Mouse (Mus musculus) liver, embryonic 14.5 days (tissue): Measurements from ENCODE around the gene Socs1. TPM values are rescaled to one million over a fixed set of nuclear protein-coding genes. Genes with fewer than 3 reads are reported as not detected.

Experiments
- ATAC-seq: fragments of 200-750 bp; cut with Nextera tagmentation; 2 replicates; pipeline ENCODE4 v1.8.0; 2017; ENCODE audit warnings: moderate number of reproducible peaks, mild to moderate bottlenecking, moderate library complexity; ENCODE audit not compliant: insufficient read depth
- DNase-seq, 3 experiments: peaks; one replicate each; pipeline ENCODE4 v3.0.0-alpha.2; 2012 to 2013; ENCODE audit warnings: low read depth in 3 of 3, low spot score in 3 of 3
- H3K27ac ChIP-seq: fragments of 300-500 bp; sonication (generic); 2 replicates; pipeline ENCODE4 v1.5.1; 2014; ENCODE audit warnings: moderate library complexity, mild to moderate bottlenecking, control low read depth, inconsistent platforms
- H3K27me3 ChIP-seq: fragments of 300-500 bp; sonication (generic); 2 replicates; pipeline ENCODE4 v1.6.1; 2014; ENCODE audit warnings: mild to moderate bottlenecking, low read length, moderate library complexity; ENCODE audit not compliant: control insufficient read depth, insufficient read depth
- H3K36me3 ChIP-seq: fragments of 300-500 bp; sonication (generic); replicated peaks from 2 replicates; pipeline ENCODE4 v1.6.1; 2014; ENCODE audit warnings: low read depth; ENCODE audit not compliant: control insufficient read depth, insufficient read depth
- H3K4me1 ChIP-seq, 2 experiments: fragments of 200-500 bp in 1 of 2; fragments of 300-500 bp in 1 of 2; sonication (generic) in 1 of 2; replicated peaks; 2 replicates each; pipeline ENCODE4 v1.6.1; 2012 to 2014; ENCODE audit warnings: antibody characterized with exemption in 1 of 2, inconsistent platforms in 1 of 2, low read length in 1 of 2; ENCODE audit not compliant: control insufficient read depth in 2 of 2, insufficient read depth in 2 of 2
- H3K4me2 ChIP-seq: fragments of 300-500 bp; sonication (generic); 2 replicates; pipeline ENCODE4 v1.6.1; 2014; ENCODE audit warnings: low read depth, mild to moderate bottlenecking, control low read depth, moderate library complexity
- H3K4me3 ChIP-seq, 2 experiments: fragments of 200-500 bp in 1 of 2; fragments of 300-500 bp in 1 of 2; sonication (generic) in 1 of 2; 2 replicates each; pipeline ENCODE4 v1.5.1; 2012 to 2014; ENCODE audit warnings: low read depth in 2 of 2, low read length in 2 of 2, mild to moderate bottlenecking in 2 of 2, control low read depth in 1 of 2, inconsistent platforms in 1 of 2, moderate library complexity in 1 of 2; ENCODE audit not compliant: insufficient read depth in 1 of 2
- H3K9ac ChIP-seq: fragments of 300-500 bp; sonication (generic); replicated peaks from 2 replicates; pipeline ENCODE4 v1.6.1; 2014; ENCODE audit warnings: mild to moderate bottlenecking, control low read depth, moderate library complexity
- H3K9me3 ChIP-seq: fragments of 300-500 bp; sonication (generic); 2 replicates; pipeline ENCODE4 v1.6.1; 2016; ENCODE audit warnings: low read length, mixed read lengths; ENCODE audit not compliant: control insufficient read depth
- CTCF ChIP-seq: IDR thresholded peaks from 2 replicates; pipeline ENCODE4 v1.5.1; 2016; ENCODE audit warnings: antibody characterized with exemption, low read depth, control low read depth
- EP300 ChIP-seq: IDR thresholded peaks from 2 replicates; pipeline ENCODE4 v1.6.1; 2016; ENCODE audit warnings: antibody characterized with exemption, low read depth
- WGBS: fragments of 180-500 bp; shearing (Covaris S2); extraction: QIAGEN DNeasy Blood & Tissue Kit; methylation state at CpG from one replicate; pipeline ENCODE4 v1.1.7; 2014; ENCODE audit not compliant: insufficient replicate concordance; 5-methylcytosine and 5-hydroxymethylcytosine counted together
- polyA plus RNA-seq, 2 experiments: library from polyadenylated mRNA; depleted of rRNA in 1 of 2; stranded (reverse) in 1 of 2; unstranded in 1 of 2; fragments of >200 nt; fragmentation: Nextera tagmentation in 1 of 2; extraction: Ambion mirVana in 1 of 2; gene quantifications; 2 replicates each; pipeline versions ENCODE4 v1.2.1 to v1.2.3; 2012 to 2014

Gene Socs1
- polyA plus RNA-seq, 2 experiments = 0.36 TPM

GRCm38 (mm10) chr16:10763540-10764264 lies 21.6 kb downstream of the Socs1 start:
- 29% methylated on average over 6 of the region's 6 CpGs for WGBS
- DNase-seq = no peak
- Histone ChIP-seq H3K9ac (no peak overlapping the region), H3K4me2 (no peak overlapping the region), H3K4me1 (no peaks in the 10 kb centered on the region; a peak in 2 of 4 replicates), H3K36me3 (no peaks in the 10 kb centered on the region), H3K27ac (no peak overlapping the region), H3K4me3 (no peak overlapping the region), H3K9me3 (no peaks in the 10 kb centered on the region), H3K27me3 (no peaks in the 10 kb centered on the region)
- TF ChIP-seq EP300 = no peak
- TF ChIP-seq CTCF = no peak
- no peak for ATAC-seq

- WGBS = 51% methylated on average over 5 of the region's 5 CpGs
Measured at GRCm38 (mm10) chr16:10762569-10763180, 22.7 kb downstream of the Socs1 start.

DNA sequence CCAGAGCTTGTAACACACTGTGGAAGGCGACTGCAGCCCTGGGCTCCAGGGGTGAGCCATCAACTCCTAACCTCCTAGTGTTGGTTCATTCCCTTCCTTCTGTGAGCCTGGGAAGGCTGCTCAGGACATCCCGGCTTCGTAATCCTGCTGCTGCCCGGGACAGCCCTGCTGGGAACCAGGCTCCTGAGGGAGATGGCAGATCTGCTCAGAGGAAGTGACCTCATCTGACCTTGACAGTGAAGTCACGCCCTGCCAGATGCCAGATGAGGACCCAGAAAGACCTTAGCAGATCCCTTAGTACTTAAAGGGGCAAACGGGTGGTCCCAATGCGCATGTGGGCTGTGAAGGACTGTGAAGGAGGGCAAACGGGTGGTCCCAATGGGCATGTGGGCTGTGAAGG lies 24.2 kb downstream of the Socs1 start:
- no peak overlapping the region for H3K4me3 ChIP-seq
- H3K4me2 ChIP-seq = no peak overlapping the region
- H3K9me3 ChIP-seq = no peaks in the 10 kb centered on the region
- H3K4me1 ChIP-seq = no peaks in the 10 kb centered on the region
- ATAC-seq (no peak), DNase-seq (no peak)
- no peak overlapping the region for H3K27ac ChIP-seq
- no peaks in the 10 kb centered on the region for H3K36me3 ChIP-seq
- 51% methylated on average over 8 of the region's 8 CpGs for WGBS
- H3K9ac ChIP-seq = no peak overlapping the region
- TF ChIP-seq CTCF = no peak
- no peak for TF ChIP-seq EP300
- H3K27me3 ChIP-seq = no peaks in the 10 kb centered on the region

More at GRCm38 (mm10) chr16:10762569-10763180, 22.7 kb downstream of the Socs1 start:
- Histone ChIP-seq H3K36me3 (no peaks in the 10 kb centered on the region), H3K4me3 (no peak overlapping the region), H3K9me3 (no peaks in the 10 kb centered on the region), H3K27ac (no peak overlapping the region), H3K9ac (no peak overlapping the region), H3K4me1 (no peaks in the 10 kb centered on the region), H3K4me2 (no peak overlapping the region), H3K27me3 (no peaks in the 10 kb centered on the region)
- ATAC-seq = no peak
- no peak for DNase-seq
- TF ChIP-seq CTCF (no peak), EP300 (no peak)

DNA sequence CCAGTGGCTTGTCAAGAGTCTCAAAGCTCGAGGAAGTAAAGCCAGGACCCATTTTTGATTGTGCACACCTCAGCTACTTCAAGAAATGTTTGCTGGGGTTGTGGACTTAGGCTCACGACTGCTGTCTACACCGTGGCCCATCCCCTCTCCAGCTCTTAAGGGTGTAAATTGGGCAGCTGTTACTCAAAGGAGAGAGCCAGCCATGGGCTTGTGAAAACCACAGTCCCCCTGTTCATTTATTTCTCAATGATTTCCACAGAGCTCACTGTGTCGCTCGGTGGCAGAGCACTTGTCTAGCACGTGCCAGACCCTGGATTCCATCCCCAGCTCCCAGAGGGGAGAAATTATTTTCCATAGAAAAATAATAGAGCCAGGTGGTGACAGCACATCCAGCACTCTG lies 29.2 kb downstream of the Socs1 start:
- TF ChIP-seq CTCF (no peak), EP300 (no peak)
- WGBS = 47% methylated on average over 6 of the region's 6 CpGs
- no peak for ATAC-seq
- Histone ChIP-seq H3K27me3 (no peaks in the 10 kb centered on the region), H3K36me3 (no peaks in the 10 kb centered on the region), H3K4me1 (no peaks in the 10 kb centered on the region), H3K27ac (no peak overlapping the region), H3K4me2 (no peak overlapping the region), H3K9ac (no peak overlapping the region), H3K9me3 (no peaks in the 10 kb centered on the region), H3K4me3 (no peak overlapping the region)
- DNase-seq = no peak

GRCm38 (mm10) chr16:10754521-10755296 lies 30.6 kb downstream of the Socs1 start:
- no peaks in the 10 kb centered on the region for H3K4me1 ChIP-seq
- no peak overlapping the region for H3K9ac ChIP-seq
- no peaks in the 10 kb centered on the region for H3K27me3 ChIP-seq
- WGBS = 53% methylated on average over 3 of the region's 3 CpGs
- no peaks in the 10 kb centered on the region for H3K36me3 ChIP-seq
- H3K4me2 ChIP-seq = no peak overlapping the region
- no peak overlapping the region for H3K4me3 ChIP-seq
- no peaks in the 10 kb centered on the region for H3K9me3 ChIP-seq
- DNase-seq = no peak
- TF ChIP-seq CTCF = no peak
- no peak for TF ChIP-seq EP300
- no peak for ATAC-seq
- no peak overlapping the region for H3K27ac ChIP-seq
